Mouse (Mus musculus) WW6 (cell line): ENCODE measurements around the gene Hcn2.

Source experiments
- DNase-seq: peaks from one replicate; pipeline ENCODE4 v3.0.0-alpha.2; 2013; ENCODE audit warnings: low read depth, low spot score

The Hcn2 gene

GRCm38 (mm10) chr10:79773208-79773607 lies 56.8 kb downstream of the Hcn2 start:
- DNase-seq = no peak

- no peak for DNase-seq
Observed at GRCm38 (mm10) chr10:79774486-79775279, 58.2 kb downstream of the Hcn2 start.

- no peak for DNase-seq
Observed at GRCm38 (mm10) chr10:79777103-79777531, 60.7 kb downstream of the Hcn2 start, which contains the start of gene Fstl3. Fstl3 (plus strand) TSS chr10:79777272.

- no peak for DNase-seq
Observed at GRCm38 (mm10) chr10:79778006-79778405, 61.6 kb downstream of the Hcn2 start.

- no peak for DNase-seq
Observed at GRCm38 (mm10) chr10:79779193-79779592, 62.8 kb downstream of the Hcn2 start.

GRCm38 (mm10) chr10:79779784-79780663 lies 63.6 kb downstream of the Hcn2 start:
- peak; percentile 98 for DNase-seq

- DNase-seq = no peak
Observed at GRCm38 (mm10) chr10:79780664-79781015, 64.2 kb downstream of the Hcn2 start.

- DNase-seq = no peak
Observed at GRCm38 (mm10) chr10:79781139-79781538, 64.7 kb downstream of the Hcn2 start.

- DNase-seq = no peak
Observed at GRCm38 (mm10) chr10:79781956-79782355, 65.5 kb downstream of the Hcn2 start.

GRCm38 (mm10) chr10:79783050-79783449 lies 66.6 kb downstream of the Hcn2 start:
- DNase-seq = no peak

GRCm38 (mm10) chr10:79783920-79784800 lies 67.7 kb downstream of the Hcn2 start:
- no peak for DNase-seq
